Mouse (Mus musculus) liver, adult 2 months (tissue): ENCODE data around the gene Sema4c.

Experiments used
- CTCF ChIP-seq: fragments of 200-500 bp; IDR thresholded peaks from 2 replicates; pipeline ENCODE4 v1.5.1; 2011; ENCODE audit warnings: low read depth, low read length, control low read depth
- POLR2A ChIP-seq: fragments of 200-500 bp; IDR thresholded peaks from 2 replicates; pipeline ENCODE4 v1.6.1; 2011; ENCODE audit warnings: low read length, control low read depth; ENCODE audit not compliant: insufficient read depth; ENCODE audit errors: extremely low read depth

GRCm38 (mm10) chr1:36582211-36582610 lies 24.1 kb upstream of the Sema4c start:
- TF ChIP-seq CTCF (no peak), POLR2A (no peak)
